Mouse (Mus musculus): Measurements from ENCODE around the gene Gm3476. TPM values are rescaled to one million over a fixed set of nuclear protein-coding genes. Genes with fewer than 3 reads are reported as not detected.

The Gm3476 gene
- polyA plus RNA-seq, 1 experiment from 2014 or later: not detected

Other genes starting within 250 kb of the Gm3476 start
- not detected in 2 replicates for gene Gm8237, start 245.4 kb downstream of the Gm3476 start, polyA plus RNA-seq (2014; fragmentation: Nextera tagmentation; extraction: Ambion mirVana)
- 0.73 and 1.2 TPM in 2 replicates for gene Gm3248, start 164.1 kb downstream of the Gm3476 start, polyA plus RNA-seq (2014; fragmentation: Nextera tagmentation; extraction: Ambion mirVana)
- gene Gm3453, start 146.7 kb downstream of the Gm3476 start, polyA plus RNA-seq (2014; fragmentation: Nextera tagmentation; extraction: Ambion mirVana): not detected in 2 replicates
- 0.20 TPM in 1 of 2 replicates, not detected in the other for gene Gm6337, start 67.5 kb downstream of the Gm3476 start, polyA plus RNA-seq (2014; fragmentation: Nextera tagmentation; extraction: Ambion mirVana)
- 1.2 and 2.2 TPM in 2 replicates for gene Gm8206, start 31.9 kb downstream of the Gm3476 start, polyA plus RNA-seq (2014; fragmentation: Nextera tagmentation; extraction: Ambion mirVana)
- 3.2 and 3.6 TPM in 2 replicates for gene Gm3468, start 17.1 kb downstream of the Gm3476 start, polyA plus RNA-seq (2014; fragmentation: Nextera tagmentation; extraction: Ambion mirVana)
- not detected in 2 replicates for gene Gm21560, start 93.5 kb upstream of the Gm3476 start, polyA plus RNA-seq (2014; fragmentation: Nextera tagmentation; extraction: Ambion mirVana)
- gene Gm3411, start 161.4 kb upstream of the Gm3476 start, polyA plus RNA-seq (2014; fragmentation: Nextera tagmentation; extraction: Ambion mirVana): 4.3 and 4.4 TPM in 2 replicates
- 0.50 TPM in 1 of 2 replicates, not detected in the other for gene Gm21103, start 179.0 kb upstream of the Gm3476 start, polyA plus RNA-seq (2014; fragmentation: Nextera tagmentation; extraction: Ambion mirVana)
- gene Gm3618, start 217.9 kb upstream of the Gm3476 start, polyA plus RNA-seq (2014; fragmentation: Nextera tagmentation; extraction: Ambion mirVana): not detected in 2 replicates

Measured in heart, embryonic 11.5 days (tissue).